Mouse (Mus musculus) brain, embryonic 14.5 days (tissue): ENCODE measurements around the gene Ndrg3. TPM values are rescaled to one million over a fixed set of nuclear protein-coding genes. Genes with fewer than 3 reads are reported as not detected.

Source experiments
- DNase-seq: peaks from one replicate; pipeline ENCODE4 v3.0.0-alpha.2; 2011; ENCODE audit warnings: low read depth
- CTCF ChIP-seq: fragments of 200-500 bp; IDR thresholded peaks from 2 replicates; pipeline ENCODE4 v1.5.1; 2012; ENCODE audit warnings: inconsistent platforms, mild to moderate bottlenecking, moderate library complexity, borderline replicate concordance; ENCODE audit not compliant: insufficient read depth, insufficient read length; ENCODE audit errors: extremely low read depth
- POLR2A ChIP-seq: fragments of 200-500 bp; IDR thresholded peaks from 2 replicates; pipeline ENCODE4 v1.6.1; 2012; ENCODE audit warnings: mild to moderate bottlenecking, inconsistent platforms, borderline replicate concordance; ENCODE audit not compliant: poor library complexity, insufficient read depth, insufficient read length, severe bottlenecking; ENCODE audit errors: extremely low read depth
- polyA plus RNA-seq: library from polyadenylated mRNA; depleted of rRNA; stranded (reverse); fragments of >200 nt; gene quantifications from 2 replicates; pipeline ENCODE4 v1.2.3, GENCODE M21; 2012; rRNA removed

Gene Ndrg3
- polyA plus RNA-seq, 1 experiment, result 123 TPM

DNA sequence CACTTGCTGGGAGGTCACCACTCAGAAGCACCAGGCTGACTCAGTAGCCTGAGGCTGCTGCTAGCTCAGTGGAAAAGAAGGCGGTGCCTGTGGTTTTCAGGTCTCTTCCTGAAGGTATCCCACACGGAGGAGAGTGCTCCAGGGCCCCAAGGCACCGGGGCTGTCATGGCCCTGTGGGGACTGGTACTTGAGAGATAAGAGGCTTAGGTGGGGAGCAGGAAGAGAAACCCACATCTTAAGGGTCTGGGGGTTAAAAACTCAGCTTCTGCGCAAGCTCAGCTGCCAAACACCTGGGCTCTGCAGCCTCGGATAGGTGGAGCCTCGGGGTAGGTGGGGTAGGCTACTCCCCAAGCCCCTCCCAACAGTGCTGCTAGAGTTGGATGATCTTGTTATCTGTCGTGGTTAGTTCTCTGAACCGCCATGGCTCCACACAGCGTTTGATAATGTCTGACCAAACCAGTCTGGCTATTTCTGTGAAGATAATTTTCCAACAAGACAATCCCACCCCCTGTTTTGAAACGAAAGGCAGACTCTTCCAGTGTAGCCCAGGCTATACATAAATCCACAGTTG is 109.3 kb downstream of the Ndrg3 start:
- TF ChIP-seq POLR2A (no peak), CTCF (no peak)
- DNase-seq, result no peak

GRCm38 (mm10) chr2:156879541-156879940 is 112.3 kb downstream of the Ndrg3 start:
- TF ChIP-seq POLR2A (no peak), CTCF (no peak)
- no peak for DNase-seq

DNA sequence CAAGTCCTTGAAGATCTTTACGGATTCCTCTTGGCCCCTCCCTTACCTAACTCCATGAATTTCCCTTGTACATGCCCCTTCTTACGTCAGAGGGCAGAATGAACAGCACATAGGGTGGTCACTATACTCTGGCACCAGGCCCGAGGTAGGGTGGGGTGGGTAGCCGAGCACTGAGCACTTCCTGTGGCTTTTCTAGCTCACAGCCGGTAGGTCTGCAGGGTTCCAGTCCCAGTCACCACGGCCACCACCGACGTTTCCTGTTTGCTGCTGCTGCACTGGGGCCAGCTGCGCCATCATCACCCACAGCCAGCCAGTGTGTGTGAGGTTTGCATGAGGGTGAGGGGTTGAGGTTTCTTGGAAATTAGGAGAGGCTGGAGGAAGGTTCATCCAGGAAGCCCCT is 114.1 kb downstream of the Ndrg3 start:
- no peak for TF ChIP-seq CTCF
- TF ChIP-seq POLR2A, result no peak
- no peak for DNase-seq

Other genes with a start within 250 kb of the Ndrg3 start
- 22.2 and 40.0 TPM in 2 replicates for gene Myl9, start 216.6 kb downstream of the Ndrg3 start, polyA plus RNA-seq
- 32.5 and 43.0 TPM in 2 replicates for gene Tgif2, start 152.0 kb downstream of the Ndrg3 start, polyA plus RNA-seq
- 3.3 and 4.6 TPM in 2 replicates for gene 4930518I15Rik, start 134.1 kb downstream of the Ndrg3 start, polyA plus RNA-seq
- gene Rab5if, start 128.9 kb downstream of the Ndrg3 start, polyA plus RNA-seq, result 118 and 143 TPM in 2 replicates
- 0.03 and 0.06 TPM in 2 replicates for gene Sla2, start 104.9 kb downstream of the Ndrg3 start, polyA plus RNA-seq
- 12.6 and 17.3 TPM in 2 replicates for gene Dsn1, start 15.1 kb upstream of the Ndrg3 start, polyA plus RNA-seq
- 21.3 and 40.2 TPM in 2 replicates for gene Soga1, start 87.2 kb upstream of the Ndrg3 start, polyA plus RNA-seq
- not detected in 2 replicates for gene Tldc2, start 95.0 kb upstream of the Ndrg3 start, polyA plus RNA-seq
- gene Samhd1, start 143.2 kb upstream of the Ndrg3 start, polyA plus RNA-seq, result 15.0 and 19.2 TPM in 2 replicates
- 12.9 and 15.4 TPM in 2 replicates for gene Rbl1, start 212.5 kb upstream of the Ndrg3 start, polyA plus RNA-seq